Mouse (Mus musculus): Measurements from ENCODE around the gene Slc33a1.

The Slc33a1 gene

GRCm38 (mm10) chr3:63964100-63964921 is at the start of gene Slc33a1:
Gene Slc33a1 (minus strand): TSS chr3:63964768.
- DNase-seq (ENCODE audit: low spot score in 2 of 2): peak; percentile 98

DNA sequence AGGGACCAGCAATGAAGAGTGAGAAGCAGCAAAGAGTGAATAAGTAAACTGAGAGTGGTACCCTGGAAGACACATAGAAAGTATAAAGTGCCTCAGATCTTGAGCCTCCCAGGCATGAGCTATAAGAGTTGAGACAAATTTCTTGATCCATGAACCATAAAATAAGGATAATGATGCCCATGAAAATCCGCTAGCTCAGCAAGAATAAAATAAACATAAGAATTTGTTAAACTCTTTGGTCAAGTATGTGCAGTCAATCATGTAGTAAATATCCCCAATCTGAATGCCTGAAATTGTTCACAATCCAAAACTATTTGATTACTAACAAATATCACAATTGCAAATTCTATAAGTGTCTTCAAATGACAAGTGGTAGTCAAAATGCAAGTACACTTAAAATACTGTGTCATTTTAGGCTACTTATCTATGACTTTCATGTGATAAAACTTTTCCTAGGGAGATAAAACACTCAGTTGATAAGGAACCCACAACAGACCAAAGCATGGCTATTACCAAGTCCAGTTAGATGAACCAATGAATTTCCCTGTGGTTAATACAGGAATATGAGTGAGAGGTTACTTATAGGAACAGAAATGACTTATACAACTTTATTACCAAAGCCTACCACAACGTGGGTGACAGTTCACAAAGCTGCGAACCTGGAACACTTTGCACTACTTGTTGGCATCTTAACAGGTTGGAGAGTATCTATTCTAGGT is 24.3 kb upstream of the Slc33a1 start:
- no peak for DNase-seq (ENCODE audit: low spot score in 2 of 2)

- DNase-seq (ENCODE audit: low spot score in 2 of 2): no peak
These were observed 22.1 kb upstream of the Slc33a1 start for GRCm38 (mm10) chr3:63986656-63987055.

GRCm38 (mm10) chr3:63977895-63978294 is 13.3 kb upstream of the Slc33a1 start:
- no peak for DNase-seq (ENCODE audit: low spot score in 2 of 2)

DNA sequence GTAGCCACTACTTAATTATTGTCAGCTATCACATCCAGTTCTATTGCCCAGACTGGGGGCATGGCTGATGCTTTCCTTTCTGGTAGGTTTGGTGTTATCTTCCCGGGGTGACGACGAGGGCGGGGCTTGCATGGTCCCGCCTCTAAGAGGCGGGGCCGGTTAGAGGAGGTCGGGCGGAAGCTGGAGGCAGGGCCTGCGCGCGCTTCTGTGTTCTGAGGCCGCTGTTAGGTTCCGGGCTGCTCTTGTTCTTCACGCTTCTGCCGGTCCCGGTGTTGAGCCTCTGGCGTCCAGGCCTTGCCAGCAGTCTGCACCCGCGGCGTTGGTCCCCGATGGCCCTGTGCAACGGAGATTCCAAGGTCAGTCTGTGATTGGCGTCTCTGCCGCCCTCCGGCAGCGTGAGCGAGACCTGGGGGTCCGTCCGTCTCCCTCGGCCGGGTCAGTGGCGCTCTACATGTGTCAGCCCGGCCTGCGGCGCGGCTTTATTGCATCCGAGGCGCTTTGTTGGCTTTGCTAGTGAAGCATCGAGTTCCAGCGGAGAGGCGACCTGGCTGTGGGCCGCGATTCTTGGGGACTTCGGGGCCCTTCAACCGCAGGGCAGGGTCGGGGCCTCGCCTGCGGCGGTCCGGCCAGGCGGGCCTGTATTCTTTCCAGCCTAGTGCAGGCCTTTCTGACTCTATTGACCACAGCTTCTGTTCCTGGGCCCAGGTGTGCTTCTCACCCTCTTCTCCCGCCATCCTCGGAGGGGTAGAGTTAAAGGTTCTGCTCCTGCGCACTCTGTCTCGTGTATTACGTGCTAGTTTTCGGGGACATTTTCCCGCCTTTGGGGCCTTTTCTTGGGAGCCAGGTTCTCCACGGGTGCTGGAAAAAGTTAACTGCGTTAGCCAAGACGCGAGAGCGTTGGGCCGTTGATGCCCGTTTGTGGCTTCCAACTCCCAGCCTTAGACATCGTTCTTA is 11.7 kb upstream of the Slc33a1 start, which contains the start of gene Gmps:
Gene Gmps, plus strand, starts transcription at position 152 of the 954 bp plus-strand sequence.
- DNase-seq (ENCODE audit: low spot score in 2 of 2): peak; percentile 89

GRCm38 (mm10) chr3:63965929-63966328 is 1.4 kb upstream of the Slc33a1 start:
- no peak for DNase-seq (ENCODE audit: low spot score in 2 of 2)

- no peak for DNase-seq (ENCODE audit: low spot score in 2 of 2)
These were observed 318 bp upstream of the Slc33a1 start for GRCm38 (mm10) chr3:63964922-63965249.

- DNase-seq (ENCODE audit: low spot score in 2 of 2): no peak
These were observed 1.0 kb downstream of the Slc33a1 start for GRCm38 (mm10) chr3:63963421-63964099.

GRCm38 (mm10) chr3:63949837-63950236 is 14.7 kb downstream of the Slc33a1 start:
- no peak for DNase-seq (ENCODE audit: low spot score in 2 of 2)

- DNase-seq (ENCODE audit: low spot score in 2 of 2): peak; percentile 40 to 54
These were observed 23.2 kb downstream of the Slc33a1 start for GRCm38 (mm10) chr3:63941204-63941850.

DNA sequence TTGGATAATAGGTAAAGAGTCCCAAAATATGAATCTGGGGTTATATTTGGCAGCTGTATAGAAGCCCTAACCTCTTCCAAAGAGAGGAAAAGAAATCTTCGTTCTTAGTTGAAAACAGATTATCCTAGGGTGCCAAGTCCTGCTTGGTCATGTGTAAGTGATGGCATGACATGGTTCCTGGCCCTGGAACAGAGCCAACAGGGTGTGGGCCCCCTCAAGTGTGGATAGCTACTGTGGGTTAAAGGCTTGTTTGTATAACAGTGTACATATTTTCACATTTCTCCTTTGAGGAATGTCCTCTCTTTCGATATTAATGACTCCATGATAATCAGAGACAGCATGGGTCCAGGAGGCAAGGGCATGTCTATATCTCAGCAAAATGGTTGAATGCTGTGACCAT is 25.6 kb downstream of the Slc33a1 start:
- DNase-seq (ENCODE audit: low spot score in 2 of 2): no peak

DNA sequence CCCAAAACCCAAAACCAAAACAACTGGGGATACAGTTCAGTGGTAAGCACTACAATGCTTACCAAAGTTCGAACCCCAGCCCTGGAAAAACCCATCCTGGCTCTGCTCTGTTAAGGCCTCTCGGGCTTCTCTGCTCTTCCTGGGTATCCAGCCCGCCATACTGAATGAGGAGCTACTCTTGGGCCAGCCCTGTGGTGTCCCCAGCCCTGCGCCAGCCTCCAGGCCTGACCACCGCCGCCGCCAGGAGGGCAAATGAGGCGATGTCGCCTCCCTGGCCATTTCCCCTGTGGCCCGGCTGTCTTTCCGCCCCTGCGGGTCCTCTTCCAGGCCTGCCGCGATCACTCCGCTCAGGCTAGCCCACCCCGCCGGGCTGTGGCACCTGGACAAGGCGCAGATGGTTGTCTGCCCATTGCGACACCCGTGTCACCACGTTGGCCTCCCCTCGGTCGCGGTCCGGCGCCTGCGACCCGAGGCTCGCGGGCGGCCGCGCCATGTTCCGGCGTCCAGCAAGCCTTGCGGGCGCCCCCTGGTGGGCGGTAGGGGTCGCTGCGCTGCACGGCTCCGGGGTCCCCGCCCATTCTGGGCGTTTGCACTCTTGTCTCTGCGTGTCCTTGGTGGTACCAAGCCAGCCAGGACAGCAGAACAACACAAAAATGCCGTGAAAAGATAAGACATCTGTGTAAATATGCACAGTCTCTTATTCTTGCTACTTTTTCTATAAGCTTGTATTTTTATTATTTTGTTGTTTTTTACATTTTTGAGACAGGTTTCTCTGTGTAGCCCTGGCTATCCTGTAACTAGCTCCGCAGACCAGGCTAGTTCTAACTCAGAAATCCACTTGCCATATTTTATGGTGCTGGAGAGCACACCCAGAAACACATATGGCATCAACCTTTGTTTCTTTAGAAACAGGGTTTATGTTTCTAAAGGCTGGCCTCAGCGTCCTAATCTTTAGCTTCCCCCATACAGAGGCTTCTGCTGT is 35.4 kb downstream of the Slc33a1 start, which contains the start of gene E130311K13Rik:
Gene E130311K13Rik, minus strand, starts transcription at position 595 of the 982 bp plus-strand sequence.
- peak; percentile 72 to 83 for DNase-seq (ENCODE audit: low spot score in 2 of 2)

DNA sequence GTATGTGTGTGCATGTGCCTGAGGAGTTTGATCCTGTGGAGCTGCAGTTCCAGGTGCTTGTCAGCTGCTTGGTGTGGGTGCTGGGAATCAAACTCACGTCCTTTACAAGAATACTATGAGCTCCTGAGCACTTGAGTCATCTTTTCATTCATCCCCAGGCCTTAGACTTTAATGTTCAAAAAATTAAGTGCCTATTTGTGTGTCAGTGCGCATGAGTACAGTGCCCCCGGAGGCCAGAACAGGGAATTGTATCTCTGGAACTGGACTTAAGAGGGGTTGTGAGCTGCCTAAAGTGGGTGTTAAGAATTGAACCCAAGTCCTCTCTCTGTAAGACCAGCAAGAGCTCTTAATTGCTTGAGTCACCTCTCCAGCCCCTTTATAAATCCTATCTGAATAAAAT is 44.9 kb downstream of the Slc33a1 start:
- DNase-seq (ENCODE audit: low spot score in 2 of 2): no peak

- DNase-seq (ENCODE audit: low spot score in 2 of 2): no peak
These were observed 54.3 kb downstream of the Slc33a1 start for GRCm38 (mm10) chr3:63910301-63910700.

DNA sequence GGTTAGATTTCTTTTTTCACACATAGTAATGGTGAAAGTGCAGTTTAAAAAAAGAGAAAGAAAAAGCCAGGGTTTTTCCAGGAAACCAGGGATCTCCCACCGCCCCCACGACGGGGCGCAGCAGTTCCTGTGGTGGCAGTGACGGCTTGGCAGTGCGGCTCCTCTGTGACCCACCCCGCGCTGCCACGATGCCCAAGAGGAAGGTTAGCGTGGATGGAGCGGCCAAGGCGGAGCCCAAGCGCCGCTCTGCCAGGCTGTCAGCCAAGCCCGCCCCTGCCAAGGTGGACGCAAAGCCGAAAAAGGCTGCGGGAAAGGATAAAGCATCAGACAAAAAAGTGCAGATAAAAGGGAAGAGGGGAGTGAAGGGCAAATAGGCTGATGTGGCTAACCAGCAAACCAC is 59.3 kb downstream of the Slc33a1 start:
- DNase-seq (ENCODE audit: low spot score in 2 of 2): no peak

DNA sequence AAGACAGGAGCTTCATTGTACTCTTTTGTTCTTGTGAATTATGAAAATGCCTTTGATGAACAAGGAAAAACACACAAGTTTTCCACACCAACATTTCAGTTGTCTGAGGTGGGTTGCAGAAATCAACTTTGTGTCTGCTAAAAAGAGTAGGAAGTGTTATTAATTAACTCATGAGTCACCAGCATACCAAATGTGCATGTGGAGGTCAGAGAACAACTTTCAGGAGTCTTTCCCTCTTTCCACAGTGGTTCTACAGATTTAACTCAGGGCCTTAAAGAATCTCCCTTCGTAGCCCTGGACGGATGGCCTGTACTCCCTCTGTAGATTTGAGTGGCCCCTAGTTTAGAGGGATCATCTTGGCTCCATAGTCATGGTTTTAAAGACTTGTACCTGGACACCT is 60.4 kb downstream of the Slc33a1 start:
- DNase-seq (ENCODE audit: low spot score in 2 of 2): no peak

DNA sequence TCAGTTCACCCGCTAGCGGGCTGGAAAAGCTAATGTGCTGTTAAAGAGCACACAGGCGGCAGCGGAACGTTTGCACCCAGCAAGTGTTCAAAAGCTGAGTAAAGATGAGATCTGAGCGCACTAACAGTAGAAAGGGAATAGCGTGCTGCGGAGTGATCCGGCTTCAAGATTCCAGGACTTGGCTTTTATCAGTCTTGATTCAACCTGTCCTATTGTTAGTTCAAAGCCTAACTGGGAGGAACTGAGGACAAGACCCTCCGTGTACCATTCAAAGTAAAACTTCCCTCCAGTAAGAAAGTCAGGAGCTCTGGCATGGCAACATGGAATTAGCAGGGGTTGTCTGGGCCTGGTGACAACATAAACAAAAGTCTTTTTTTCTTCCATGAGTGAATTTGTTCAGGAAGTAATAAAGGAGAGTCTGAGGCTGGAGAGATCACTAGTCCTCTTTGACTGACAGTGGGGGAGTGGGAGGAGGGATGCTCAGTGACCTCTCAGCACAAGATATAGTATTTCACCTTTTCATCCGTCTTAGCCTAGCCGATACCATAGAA is 64.5 kb downstream of the Slc33a1 start:
- no peak for DNase-seq (ENCODE audit: low spot score in 2 of 2)

- DNase-seq (ENCODE audit: low spot score in 2 of 2): peak; percentile 6 to 32
These were observed 65.3 kb downstream of the Slc33a1 start, which contains the start of gene Plch1 for GRCm38 (mm10) chr3:63899309-63899695. Gene Plch1 (minus strand): TSS chr3:63899472.

All from right cerebral cortex, postnatal 36 days (tissue).